Mouse (Mus musculus) testis, adult 2 months (tissue): ENCODE measurements around the gene Ldhc.

Source experiments
- CTCF ChIP-seq: fragments of 200-500 bp; IDR thresholded peaks from 2 replicates; pipeline ENCODE4 v1.5.1; 2012; ENCODE audit warnings: low read depth, mild to moderate bottlenecking, inconsistent platforms, low read length, moderate library complexity; ENCODE audit not compliant: control insufficient read depth, insufficient read depth, insufficient replicate concordance
- POLR2A ChIP-seq: fragments of 200-500 bp; IDR thresholded peaks from 2 replicates; pipeline ENCODE4 v1.6.1; 2012; ENCODE audit warnings: low read depth, mild to moderate bottlenecking, inconsistent platforms, low read length, moderate library complexity; ENCODE audit not compliant: control insufficient read depth

DNA sequence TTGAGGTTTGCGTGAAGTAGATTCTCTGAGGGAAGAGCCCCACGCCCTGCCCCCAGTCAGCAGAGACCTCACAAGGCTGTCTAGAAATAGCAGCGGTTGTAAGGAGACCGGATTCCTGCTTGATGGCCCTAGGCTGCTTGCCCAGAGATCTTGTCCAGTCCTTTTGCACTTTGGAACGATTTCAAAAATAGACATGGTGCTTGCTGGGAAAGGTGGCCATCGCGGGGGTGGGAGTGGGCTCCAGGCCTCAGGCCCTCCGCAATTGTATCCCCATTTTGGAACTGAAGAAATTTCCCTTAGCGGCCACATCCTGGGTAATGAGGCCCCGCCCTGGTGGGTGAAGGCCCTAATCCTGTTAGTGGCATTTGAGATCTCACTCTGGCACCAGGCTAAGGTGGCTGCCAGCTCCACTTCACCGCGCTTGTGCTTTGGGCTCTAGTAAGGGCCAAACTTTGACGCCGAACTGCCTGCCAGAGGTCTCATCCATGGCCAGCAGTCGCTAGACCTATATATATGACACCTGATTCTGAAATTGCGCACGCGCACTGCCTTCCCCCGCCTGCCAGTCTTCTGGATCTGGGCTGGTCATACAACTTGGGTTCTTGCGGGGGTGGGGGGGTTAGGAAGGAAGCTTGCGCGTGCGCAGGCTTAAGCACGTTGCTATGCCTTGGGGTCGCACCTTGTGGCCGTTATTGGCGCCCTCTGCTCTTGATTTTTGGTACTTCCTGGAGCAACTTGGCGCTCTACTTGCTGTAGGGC lies 14.3 kb upstream of the Ldhc start:
- TF ChIP-seq POLR2A (peak; percentile 85), CTCF (no peak)
